In genomic region chrX:50604995-50605394, GRCm38 (mm10) we compare ENCODE assay signal across 7 mouse cellular contexts.
A peak's percentile ranks its signal among the peaks of the same experiment; 100 is the strongest.
DNase-seq lines count a peak whose midpoint lies in the region; ATAC-seq and TF ChIP-seq lines count a peak whose summit lies in the region.
"Not testable (repeated sequence)": the region's sequence is repeated elsewhere in the genome, so short reads cannot be mapped to it uniquely, and the experiment has no call there.

No protein-coding gene starts in this region.

- ATAC-seq in hindbrain, embryonic 12.5 days (ENCODE audit: low FRiP score); kidney, embryonic 15.5 days (replicated peaks; ENCODE audit: low FRiP score); midbrain, embryonic 12.5 days (ENCODE audit: low FRiP score, low read depth): not testable (repeated sequence)
- ATAC-seq in liver, embryonic 16.5 days (ENCODE audit: low read depth), result peak; percentile 44

- not testable (repeated sequence) for H3K9me3 ChIP-seq in hindbrain, embryonic 12.5 days (replicated peaks); kidney, embryonic 15.5 days (replicated peaks); liver, embryonic 16.5 days (replicated peaks; ENCODE audit: control insufficient read depth, low read length); midbrain, embryonic 12.5 days

- H3K36me3 ChIP-seq in hindbrain, embryonic 12.5 days; liver, embryonic 16.5 days (ENCODE audit: control insufficient read depth, insufficient read depth); midbrain, embryonic 12.5 days: not testable (repeated sequence)
- peaks cover 15% of the 10 kb centered on the region; the same call in 1 of the 2 replicates for H3K36me3 ChIP-seq in kidney, embryonic 15.5 days

- peak overlapping the region; percentile 27; the same call in 1 of the 2 replicates for H3K4me2 ChIP-seq in hindbrain, embryonic 12.5 days (replicated peaks)
- H3K4me2 ChIP-seq in kidney, embryonic 15.5 days, result peak overlapping the region; percentile 38
- peak overlapping the region; percentile 27 for H3K4me2 ChIP-seq in liver, embryonic 16.5 days (ENCODE audit: low read depth, low read length)
- 0 out of 2 replicates have a peak overlapping the region, but pooled peaks have one; percentile 11 for H3K4me2 ChIP-seq in midbrain, embryonic 12.5 days (replicated peaks)

- not testable (repeated sequence) for H3K9ac ChIP-seq in hindbrain, embryonic 12.5 days; kidney, embryonic 15.5 days; liver, embryonic 16.5 days (ENCODE audit: low read depth, low read length); midbrain, embryonic 12.5 days (replicated peaks)

- intact Hi-C loops in gastrocnemius, adult 2 months (cut with DNase I), result not testable (repeated sequence)

- peak; percentile 44 for DNase-seq in ZHBTc4 (ENCODE audit: low read depth, low spot score)
- DNase-seq in gastrocnemius, adult 2 months, result not testable (repeated sequence)
- DNase-seq in right cerebral cortex, postnatal 14 days, result peak; percentile 54

- H3K4me1 ChIP-seq in hindbrain, embryonic 12.5 days; kidney, embryonic 15.5 days; liver, embryonic 16.5 days (ENCODE audit: control insufficient read depth, low read depth, low read length); midbrain, embryonic 12.5 days: not testable (repeated sequence)

- H3K27ac ChIP-seq in gastrocnemius, adult 2 months, result peak overlapping the region; percentile 81
- not testable (repeated sequence) for H3K27ac ChIP-seq in hindbrain, embryonic 12.5 days; kidney, embryonic 15.5 days; liver, embryonic 16.5 days (ENCODE audit: low read length); midbrain, embryonic 12.5 days (replicated peaks)

- H3K27me3 ChIP-seq in hindbrain, embryonic 12.5 days; kidney, embryonic 15.5 days; liver, embryonic 16.5 days (ENCODE audit: control insufficient read depth, insufficient read depth, low read depth, low read length); midbrain, embryonic 12.5 days: not testable (repeated sequence)

- WGBS in hindbrain, embryonic 12.5 days, result 57% methylated on average over 4 of the region's 4 CpGs
- 67% methylated on average over 4 of the region's 4 CpGs for WGBS in kidney, embryonic 15.5 days
- 38% methylated on average over 4 of the region's 4 CpGs for WGBS in liver, embryonic 16.5 days (ENCODE audit: insufficient replicate concordance)
- WGBS in midbrain, embryonic 12.5 days, result 68% methylated on average over 4 of the region's 4 CpGs

- H3K4me3 ChIP-seq in gastrocnemius, adult 2 months, result peak overlapping the region; percentile 63
- not testable (repeated sequence) for H3K4me3 ChIP-seq in hindbrain, embryonic 12.5 days; midbrain, embryonic 12.5 days
- peak overlapping the region; percentile 19; the same call in 1 of the 2 replicates for H3K4me3 ChIP-seq in kidney, embryonic 15.5 days (replicated peaks)
- peak overlapping the region; percentile 31; the same call in 1 of the 2 replicates for H3K4me3 ChIP-seq in liver, embryonic 16.5 days (ENCODE audit: low read depth, low read length)

- peak; percentile 50 for TF ChIP-seq CTCF in gastrocnemius, adult 2 months (IDR thresholded peaks at IDR 0.05)
